Mouse (Mus musculus): ENCODE data around the gene Mrpl28.

DNA sequence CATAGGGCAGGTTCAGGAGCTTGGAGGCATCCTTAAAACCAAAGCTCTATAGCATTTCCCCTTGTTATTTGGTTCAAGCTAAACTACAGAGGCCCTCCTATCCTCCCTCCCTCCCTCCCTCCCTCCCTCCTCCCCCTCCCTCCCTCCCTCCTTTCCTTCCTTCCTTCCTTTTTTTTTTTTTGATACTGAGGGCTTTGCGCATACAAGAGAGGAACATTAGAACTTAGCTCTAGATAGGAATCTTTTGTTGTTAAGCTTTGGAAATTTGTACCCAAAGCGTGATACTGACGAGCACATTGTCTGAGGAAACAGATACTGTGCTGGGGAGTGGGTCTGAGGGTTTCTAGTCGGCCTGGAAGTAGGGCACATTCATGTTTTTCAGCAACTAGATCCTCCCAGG, 17.7 kb upstream of the Mrpl28 start:
- no peak for TF ChIP-seq CTCF (IDR thresholded peaks at IDR 0.05; ENCODE audit: low read depth)
- TF ChIP-seq EP300 (IDR thresholded peaks at IDR 0.05; ENCODE audit: low read depth), result no peak
